Mouse (Mus musculus) C2C12 (cell line): ENCODE results near the gene Csnk2a2.

Experiments used
- CEBPB ChIP-seq: IDR thresholded peaks from one replicate; pipeline ENCODE4 v1.6.1; 2011; ENCODE audit warnings: low read depth, mild to moderate bottlenecking, control low read depth, moderate library complexity
- CTCF ChIP-seq: IDR thresholded peaks from one replicate; pipeline ENCODE4 v1.5.1; 2011; ENCODE audit not compliant: control insufficient read depth, insufficient read depth, insufficient read length
- MYOD1 ChIP-seq: IDR thresholded peaks from one replicate; pipeline ENCODE4 v1.6.1; 2011; ENCODE audit warnings: low read depth; ENCODE audit not compliant: control insufficient read depth, insufficient read length
- USF1 ChIP-seq: IDR thresholded peaks from one replicate; pipeline ENCODE4 v1.6.1; 2011; ENCODE audit warnings: low read depth, mild to moderate bottlenecking, control low read depth, moderate library complexity

DNA sequence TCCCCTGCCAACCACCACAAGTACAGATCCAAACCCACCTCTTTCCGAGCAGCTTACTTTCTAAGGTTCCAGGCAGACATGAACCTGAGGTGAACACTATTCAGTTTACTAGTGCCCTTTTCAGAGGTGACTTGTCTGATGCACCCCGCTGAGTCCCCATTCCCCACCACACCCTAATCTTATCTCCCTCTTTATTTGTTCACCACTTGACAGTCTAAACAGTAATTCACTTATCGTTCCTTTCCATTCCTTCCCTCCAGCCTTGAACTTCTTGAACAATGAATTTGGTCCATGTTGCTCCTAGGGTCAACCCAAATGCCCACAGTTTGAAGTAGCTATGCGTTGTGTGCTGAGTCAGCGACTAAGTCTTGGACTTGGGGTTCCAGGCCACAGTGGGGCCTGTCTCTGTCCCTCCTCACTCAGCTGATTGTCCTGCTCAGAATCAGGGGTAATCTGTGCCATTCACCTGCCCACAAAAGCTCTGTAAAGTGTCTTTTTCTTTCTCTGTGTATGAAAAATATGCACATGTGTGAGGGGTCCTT lies 49.6 kb downstream of the Csnk2a2 start:
- TF ChIP-seq CTCF, result no peak
- no peak for TF ChIP-seq CEBPB
- TF ChIP-seq USF1, result no peak
- no peak for TF ChIP-seq MYOD1
